Mouse (Mus musculus): ENCODE results near the gene Wnt9b. TPM values are rescaled to one million over a fixed set of nuclear protein-coding genes. Genes with fewer than 3 reads are reported as not detected.

The Wnt9b gene
- total and polyA plus RNA-seq, 3 experiments, result not detected

DNA sequence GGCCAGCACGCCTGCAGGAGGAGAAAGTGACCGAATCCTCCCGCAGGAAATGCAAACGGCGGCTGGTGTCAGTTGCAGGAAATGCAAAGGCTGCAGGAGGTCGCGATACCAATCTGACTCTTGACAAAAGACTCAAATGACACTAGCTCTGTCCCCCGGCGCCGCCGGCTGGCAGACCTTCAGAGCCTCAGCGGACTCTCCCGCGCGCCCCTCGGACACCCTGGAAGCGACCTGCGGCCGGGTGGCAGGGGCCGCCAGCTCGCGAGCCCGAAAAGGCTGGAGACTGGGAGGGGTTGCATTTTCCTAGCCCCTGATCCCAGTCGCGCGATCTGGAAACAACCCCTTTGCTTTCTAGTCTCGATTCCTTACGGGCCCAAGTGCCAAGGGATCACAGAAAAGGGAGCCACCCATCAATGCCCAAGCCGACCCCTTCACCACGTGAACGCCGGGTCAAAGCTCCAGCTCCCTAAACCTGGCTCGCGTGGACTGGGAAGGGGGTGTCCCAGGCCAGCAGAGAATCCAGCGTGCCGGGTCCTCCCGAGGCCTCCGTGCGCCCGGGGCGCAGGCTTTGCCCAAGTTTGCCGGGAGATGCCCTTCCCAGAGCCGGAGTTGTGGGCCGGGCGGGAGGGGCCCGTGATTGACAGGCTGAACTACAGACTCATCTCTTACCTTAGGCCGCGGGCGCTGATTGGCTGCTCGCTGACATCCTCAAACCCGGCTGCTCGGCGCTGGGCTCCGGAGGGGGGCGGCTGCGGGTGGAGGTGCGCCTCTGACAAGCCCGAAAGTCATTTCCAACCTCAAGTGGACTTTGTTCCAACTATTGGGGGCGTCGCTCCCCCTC lies 24.0 kb upstream of the Wnt9b start, which contains the start of gene Wnt3:
Gene Wnt3, plus strand, starts transcription at position 764 of the 841 bp plus-strand sequence.
- no peak for DNase-seq (ENCODE audit: low read depth, low spot score)
- H3K9ac ChIP-seq (ENCODE audit: control insufficient read depth, low read depth, low read length, poor library complexity, severe bottlenecking), result no peak within 1 kb of the TSS
- TF ChIP-seq MYB (IDR thresholded peaks at IDR 0.05; ENCODE audit: low read depth, low read length), result no peak
- TF ChIP-seq TCF12 (IDR thresholded peaks at IDR 0.05; ENCODE audit: low read depth, low read length), result no peak
- no peak for TF ChIP-seq NRF1 (IDR thresholded peaks at IDR 0.05; ENCODE audit: insufficient read depth, low read depth, low read length, poor library complexity, severe bottlenecking)
- TF ChIP-seq ZMIZ1 (IDR thresholded peaks at IDR 0.05; ENCODE audit: low read depth, low read length), result no peak
- no peak for TF ChIP-seq JUND (IDR thresholded peaks at IDR 0.05; ENCODE audit: low read depth, low read length)
- no peak for TF ChIP-seq POLR2AphosphoS2 (IDR thresholded peaks at IDR 0.05; ENCODE audit: low read length)
- TF ChIP-seq NELFE (IDR thresholded peaks at IDR 0.05; ENCODE audit: low read depth, low read length), result no peak
- TF ChIP-seq ZKSCAN1 (IDR thresholded peaks at IDR 0.05; ENCODE audit: low read depth, low read length), result no peak
- TF ChIP-seq USF2 (IDR thresholded peaks at IDR 0.05; ENCODE audit: borderline replicate concordance in 1 of 2, insufficient read depth in 1 of 2, low read depth in 1 of 2, low read length in 2 of 2), result no peak
- TF ChIP-seq ELF1 (IDR thresholded peaks at IDR 0.05; ENCODE audit: low read depth, low read length), result no peak
- TF ChIP-seq SIN3A (IDR thresholded peaks at IDR 0.05; ENCODE audit: low read length), result no peak
- no peak for TF ChIP-seq POLR2A (IDR thresholded peaks at IDR 0.05; ENCODE audit: control insufficient read depth in 1 of 2, insufficient read depth in 1 of 2, low read depth in 1 of 2, low read length in 2 of 2, poor library complexity in 1 of 2)
- TF ChIP-seq TAL1 (IDR thresholded peaks at IDR 0.05; ENCODE audit: low read length), result no peak
- TF ChIP-seq HCFC1 (IDR thresholded peaks at IDR 0.05; ENCODE audit: low read depth, low read length), result no peak
- no peak for TF ChIP-seq E2F4 (IDR thresholded peaks at IDR 0.05; ENCODE audit: borderline replicate concordance, low read depth, low read length)
- no peak for TF ChIP-seq TBP (IDR thresholded peaks at IDR 0.05; ENCODE audit: low read depth, low read length)
- TF ChIP-seq ZNF384 (IDR thresholded peaks at IDR 0.05; ENCODE audit: low read depth, low read length), result no peak
- no peak for TF ChIP-seq UBTF (IDR thresholded peaks at IDR 0.05; ENCODE audit: borderline replicate concordance, insufficient read depth, low read depth, low read length)
- no peaks in the 10 kb centered on the region for H3K9me3 ChIP-seq (replicated peaks; ENCODE audit: insufficient read depth, low read length)
- H3K79me2 ChIP-seq (ENCODE audit: control insufficient read depth, insufficient read depth, low read length, poor library complexity), result no peaks in the 10 kb centered on the region
- H3K27me3 ChIP-seq (ENCODE audit: control insufficient read depth in 1 of 2, insufficient read depth in 2 of 2, low read length in 2 of 2), result no peaks in the 10 kb centered on the region; a peak in 1 of 4 replicates
- no peaks in the 10 kb centered on the region for H3K36me3 ChIP-seq (ENCODE audit: control insufficient read depth in 1 of 2, insufficient read depth in 2 of 2, low read length in 2 of 2)
- no peaks in the 10 kb centered on the region for H3K4me1 ChIP-seq (ENCODE audit: control insufficient read depth in 1 of 2, insufficient read depth in 2 of 2, low read length in 2 of 2)
- no peak within 1 kb of the TSS for H3K4me3 ChIP-seq (ENCODE audit: control insufficient read depth in 1 of 2, insufficient read depth in 1 of 2, low read depth in 2 of 2, low read length in 2 of 2)
- no peak within 1 kb of the TSS for H3K27ac ChIP-seq (ENCODE audit: control insufficient read depth, low read depth, low read length)

Measured in MEL (cell line).